Mouse (Mus musculus): Measurements from ENCODE around the gene Adcy5. TPM values are rescaled to one million over a fixed set of nuclear protein-coding genes. Genes with fewer than 3 reads are reported as not detected.

Adcy5 gene
- polyA plus RNA-seq, 3 experiments from 2014 or later = 0.04 to 0.33 (median 0.10) TPM

- ATAC-seq = no peak
These were observed 164.7 kb downstream of the Adcy5 start for GRCm38 (mm10) chr16:35319335-35319734.

GRCm38 (mm10) chr16:35319773-35320172 is 165.1 kb downstream of the Adcy5 start:
- no peak for ATAC-seq

GRCm38 (mm10) chr16:35330451-35330850 is 175.8 kb downstream of the Adcy5 start:
- ATAC-seq = no peak

Other genes with a start within 250 kb of the Adcy5 start
- 10 to 100 TPM; 11.8 to 13.9 (median 12.2) TPM for gene Hacd2, start 132.4 kb upstream of the Adcy5 start, polyA plus RNA-seq (2017; shearing (Covaris generic))
- 10 to 100 TPM; 36.9 to 46.5 (median 40.2) TPM for gene Sec22a, start 209.0 kb downstream of the Adcy5 start, polyA plus RNA-seq (2017; shearing (Covaris generic))

Measured in inflammation-experienced regulatory T-cells, adult 6 months (primary cell).